Mouse (Mus musculus): Measurements from ENCODE around the gene Actl10. TPM values are rescaled to one million over a fixed set of nuclear protein-coding genes. Genes with fewer than 3 reads are reported as not detected.

Actl10 gene
- polyA plus RNA-seq, 1 experiment from 2014 or later, result 0.09 TPM

Other genes with a start within 250 kb of the Actl10 start
- 0.09 TPM in 1 of 2 replicates, not detected in the other for gene Bpifb9b, start 244.5 kb upstream of the Actl10 start, polyA plus RNA-seq (2015; fragmentation: Nextera tagmentation; extraction: Ambion mirVana)
- gene Cdk5rap1, start 178.8 kb upstream of the Actl10 start, polyA plus RNA-seq (2015; fragmentation: Nextera tagmentation; extraction: Ambion mirVana), result 13.2 and 15.7 TPM in 2 replicates
- gene Snta1, start 143.7 kb upstream of the Actl10 start, polyA plus RNA-seq (2015; fragmentation: Nextera tagmentation; extraction: Ambion mirVana), result 38.0 and 41.5 TPM in 2 replicates
- 28.3 and 29.2 TPM in 2 replicates for gene Cbfa2t2, start 115.3 kb upstream of the Actl10 start, polyA plus RNA-seq (2015; fragmentation: Nextera tagmentation; extraction: Ambion mirVana)
- gene 1700003F12Rik, start 4.7 kb upstream of the Actl10 start, polyA plus RNA-seq (2015; fragmentation: Nextera tagmentation; extraction: Ambion mirVana), result 0.29 TPM in 1 of 2 replicates, not detected in the other
- gene Necab3, start 7.1 kb downstream of the Actl10 start, polyA plus RNA-seq (2015; fragmentation: Nextera tagmentation; extraction: Ambion mirVana), result 1.0 and 1.4 TPM in 2 replicates
- gene E2f1, start 18.1 kb downstream of the Actl10 start, polyA plus RNA-seq (2015; fragmentation: Nextera tagmentation; extraction: Ambion mirVana), result 15.5 and 17.8 TPM in 2 replicates
- gene Pxmp4, start 51.9 kb downstream of the Actl10 start, polyA plus RNA-seq (2015; fragmentation: Nextera tagmentation; extraction: Ambion mirVana), result 24.4 and 25.2 TPM in 2 replicates
- 0.68 and 0.74 TPM in 2 replicates for gene Zfp341, start 61.5 kb downstream of the Actl10 start, polyA plus RNA-seq (2015; fragmentation: Nextera tagmentation; extraction: Ambion mirVana)
- gene 4930519P11Rik, start 61.7 kb downstream of the Actl10 start, polyA plus RNA-seq (2015; fragmentation: Nextera tagmentation; extraction: Ambion mirVana), result not detected in 2 replicates
- gene Chmp4b, start 99.9 kb downstream of the Actl10 start, polyA plus RNA-seq (2015; fragmentation: Nextera tagmentation; extraction: Ambion mirVana), result 22.3 and 22.8 TPM in 2 replicates
- gene Gm14214, start 218.3 kb downstream of the Actl10 start, polyA plus RNA-seq (2015; fragmentation: Nextera tagmentation; extraction: Ambion mirVana), result not detected in 2 replicates
- 27.8 and 32.4 TPM in 2 replicates for gene Raly, start 239.3 kb downstream of the Actl10 start, polyA plus RNA-seq (2015; fragmentation: Nextera tagmentation; extraction: Ambion mirVana)
- gene a, start 239.6 kb downstream of the Actl10 start, polyA plus RNA-seq (2015; fragmentation: Nextera tagmentation; extraction: Ambion mirVana), result 0.32 TPM in 1 of 2 replicates, not detected in the other

All from heart, embryonic 13.5 days (tissue).